Mouse (Mus musculus): ENCODE results near the gene Ampd2.

DNA sequence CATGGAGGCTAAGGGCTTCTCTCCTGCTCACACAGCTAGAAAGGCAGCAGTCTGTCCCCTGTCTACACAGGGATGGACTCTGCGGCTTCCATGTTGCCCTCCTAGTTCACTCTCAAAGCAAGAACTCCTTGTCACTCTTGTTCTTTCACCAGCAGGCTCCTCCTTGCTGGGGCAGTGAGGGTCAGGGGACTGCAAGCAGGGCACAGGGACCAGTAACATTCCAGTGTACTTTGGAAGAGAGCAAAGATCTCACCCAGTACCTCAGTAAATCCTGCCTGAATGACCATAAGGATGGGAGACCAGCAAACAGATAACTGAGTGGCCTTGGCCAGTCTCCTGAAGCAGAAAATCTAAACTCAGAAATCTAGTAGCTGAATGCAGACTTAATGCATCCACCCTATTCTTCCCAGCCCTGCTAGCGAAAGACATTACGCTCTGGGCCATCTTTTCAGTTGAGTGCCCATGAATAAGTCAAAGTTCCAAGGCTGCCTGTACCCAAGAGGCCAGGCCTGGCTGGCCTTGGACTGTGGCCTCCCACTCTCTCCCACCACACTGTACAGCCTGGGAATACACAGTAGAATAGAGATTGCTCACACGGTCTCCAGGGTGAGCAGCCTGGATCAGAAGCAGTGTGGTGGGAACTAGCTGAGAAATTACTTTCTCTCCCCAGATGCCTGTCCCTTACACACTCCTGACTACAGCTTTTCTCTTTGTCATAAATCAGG, 57.6 kb downstream of the Ampd2 start:
- TF ChIP-seq CTCF (IDR thresholded peaks at IDR 0.05; ENCODE audit: control insufficient read depth, insufficient read depth, low read length): no peak
- no peak for TF ChIP-seq POLR2A (IDR thresholded peaks at IDR 0.05; ENCODE audit: borderline replicate concordance, control insufficient read depth, low read depth, low read length)
